Mouse (Mus musculus): Measurements from ENCODE around the gene Gm20431.

Gm20431 gene

GRCm38 (mm10) chr2:167629665-167630209 lies 31.6 kb downstream of the Gm20431 start:
- DNase-seq, result no peak

GRCm38 (mm10) chr2:167628872-167629271 lies 32.4 kb downstream of the Gm20431 start:
- DNase-seq, result peak; percentile 72 to 77

GRCm38 (mm10) chr2:167627019-167627418 lies 34.3 kb downstream of the Gm20431 start:
- no peak for DNase-seq

GRCm38 (mm10) chr2:167625670-167626069 lies 35.6 kb downstream of the Gm20431 start:
- no peak for DNase-seq

GRCm38 (mm10) chr2:167624368-167625075 lies 36.8 kb downstream of the Gm20431 start:
- DNase-seq, result peak in 1 of 2 experiments; percentile 22

GRCm38 (mm10) chr2:167622965-167623364 lies 38.3 kb downstream of the Gm20431 start:
- DNase-seq, result no peak

GRCm38 (mm10) chr2:167622352-167622751 lies 38.9 kb downstream of the Gm20431 start:
- DNase-seq, result no peak

GRCm38 (mm10) chr2:167621255-167622087 lies 39.8 kb downstream of the Gm20431 start:
- no peak for DNase-seq

- no peak for DNase-seq
Observed at GRCm38 (mm10) chr2:167617472-167617871, 43.8 kb downstream of the Gm20431 start.

GRCm38 (mm10) chr2:167617034-167617433 lies 44.3 kb downstream of the Gm20431 start:
- DNase-seq, result no peak

- peak in 1 of 2 experiments; percentile 10 for DNase-seq
Observed at GRCm38 (mm10) chr2:167613335-167613734, 48.0 kb downstream of the Gm20431 start.

- DNase-seq, result no peak
Observed at GRCm38 (mm10) chr2:167612122-167612521, 49.2 kb downstream of the Gm20431 start.

- peak; percentile 21 to 25 for DNase-seq
Observed at GRCm38 (mm10) chr2:167611287-167611686, 50.0 kb downstream of the Gm20431 start.

GRCm38 (mm10) chr2:167606745-167607123 lies 54.6 kb downstream of the Gm20431 start:
- no peak for DNase-seq

GRCm38 (mm10) chr2:167605817-167606744 lies 55.2 kb downstream of the Gm20431 start:
- DNase-seq, result peak in 1 of 2 experiments; percentile 23

GRCm38 (mm10) chr2:167605178-167605794 lies 56.0 kb downstream of the Gm20431 start:
- DNase-seq, result peak; percentile 88 to 93

- peak; percentile 69 to 80 for DNase-seq
Observed at GRCm38 (mm10) chr2:167602978-167603377, 58.3 kb downstream of the Gm20431 start.

- DNase-seq, result no peak
Observed at GRCm38 (mm10) chr2:167602364-167602763, 58.9 kb downstream of the Gm20431 start.

GRCm38 (mm10) chr2:167600481-167600995 lies 60.8 kb downstream of the Gm20431 start:
- DNase-seq, result peak; percentile 33 to 37

GRCm38 (mm10) chr2:167599917-167600316 lies 61.4 kb downstream of the Gm20431 start:
- peak; percentile 65 to 86 for DNase-seq

- no peak for DNase-seq
Observed at GRCm38 (mm10) chr2:167599195-167599594, 62.1 kb downstream of the Gm20431 start.
